Mouse (Mus musculus): ENCODE data around the gene Gtpbp8. TPM values are rescaled to one million over a fixed set of nuclear protein-coding genes. Genes with fewer than 3 reads are reported as not detected.
A peak's percentile ranks its signal among the peaks of the same experiment; 100 is the strongest.

Gtpbp8 gene
- polyA plus RNA-seq (2012; rRNA removed), result 4.2 and 6.5 TPM in 2 replicates

DNA sequence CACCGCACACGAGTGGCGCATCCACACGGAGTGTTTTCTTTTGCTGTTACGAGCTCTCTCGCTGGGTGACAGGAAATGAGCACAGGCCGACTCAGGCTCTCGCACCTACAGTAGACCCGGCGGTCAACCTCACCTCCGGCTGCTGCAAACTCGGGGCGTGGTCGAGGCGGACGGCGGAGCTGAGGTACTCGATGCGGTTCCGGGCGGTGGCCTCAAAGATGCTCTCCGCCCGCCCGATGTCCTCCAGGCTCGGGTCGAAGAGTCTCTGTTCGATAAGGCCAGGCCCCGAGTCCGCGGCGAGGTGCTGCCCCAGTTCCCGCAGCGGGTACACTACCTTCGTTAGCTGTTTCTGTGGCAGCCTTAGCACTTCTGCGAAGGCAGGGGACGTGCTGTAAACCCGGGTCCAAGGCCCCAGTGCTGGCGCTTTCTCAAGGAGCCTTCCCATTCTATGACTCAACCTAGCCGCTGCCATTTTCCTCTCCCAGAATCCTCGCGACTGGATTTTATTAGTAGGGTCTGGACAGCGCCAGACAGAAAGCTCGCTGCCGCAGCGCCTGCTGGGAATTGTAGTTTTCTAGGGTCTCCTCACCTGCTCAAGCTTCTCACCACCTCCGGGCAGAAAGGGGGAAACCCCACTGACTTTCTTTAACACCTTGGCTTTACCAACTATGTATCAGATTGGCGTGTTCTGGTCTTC is at the start of gene Gtpbp8:
TSS of gene Gtpbp8 (minus strand) at position 498 of the 697 bp plus-strand sequence.
- Histone ChIP-seq H3K4me3 (replicated peaks; ENCODE audit: extremely low read depth, low read depth, low read length) (peak within 1 kb of the TSS; percentile 97), H3K4me1 (ENCODE audit: control insufficient read depth, insufficient read depth, low read length) (peaks cover 2% of the 10 kb centered on the region)
- peak; percentile 84 for DNase-seq
- TF ChIP-seq CTCF (IDR thresholded peaks at IDR 0.05; ENCODE audit: insufficient read depth, low read length) (no peak), POLR2A (IDR thresholded peaks at IDR 0.05; ENCODE audit: borderline replicate concordance, extremely low read depth, low read depth, low read length) (peak; percentile 47; the same call in 1 of the 2 replicates)
- under 1% methylated on average over 47 of the region's 47 CpGs for WGBS

DNA sequence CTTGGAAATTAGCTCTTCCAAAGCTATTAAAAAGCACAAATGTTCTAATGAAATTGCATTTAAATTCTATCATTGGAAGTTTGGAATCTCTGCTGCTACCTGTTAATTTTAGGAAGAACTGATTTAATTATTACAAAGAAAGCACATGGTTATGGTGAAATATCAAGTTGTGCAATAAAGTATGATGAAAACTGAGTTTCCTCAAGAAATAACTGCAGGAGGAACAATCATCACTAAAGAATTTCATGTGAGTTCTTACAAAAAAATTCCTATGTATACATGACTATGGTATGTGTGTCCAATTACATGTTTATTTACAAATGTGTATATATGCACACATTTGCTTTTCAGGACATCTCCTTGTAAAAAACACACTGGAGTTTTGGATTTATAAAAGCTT is 48.3 kb upstream of the Gtpbp8 start:
- Histone ChIP-seq H3K4me3 (replicated peaks; ENCODE audit: extremely low read depth, low read depth, low read length) (no peak overlapping the region), H3K4me1 (ENCODE audit: control insufficient read depth, insufficient read depth, low read length) (no peaks in the 10 kb centered on the region)
- TF ChIP-seq POLR2A (IDR thresholded peaks at IDR 0.05; ENCODE audit: borderline replicate concordance, extremely low read depth, low read depth, low read length) (no peak), CTCF (IDR thresholded peaks at IDR 0.05; ENCODE audit: insufficient read depth, low read length) (no peak)
- DNase-seq, result no peak

GRCm38 (mm10) chr16:44786934-44787333 is 40.8 kb upstream of the Gtpbp8 start:
- no peak for DNase-seq
- no peak overlapping the region for H3K4me3 ChIP-seq (replicated peaks; ENCODE audit: extremely low read depth, low read depth, low read length)
- WGBS, result 92% methylated on average over 1 of the region's 1 CpGs
- H3K4me1 ChIP-seq (ENCODE audit: control insufficient read depth, insufficient read depth, low read length), result no peaks in the 10 kb centered on the region
- TF ChIP-seq CTCF (IDR thresholded peaks at IDR 0.05; ENCODE audit: insufficient read depth, low read length) (no peak), POLR2A (IDR thresholded peaks at IDR 0.05; ENCODE audit: borderline replicate concordance, extremely low read depth, low read depth, low read length) (no peak)

- no peaks in the 10 kb centered on the region for H3K4me1 ChIP-seq (ENCODE audit: control insufficient read depth, insufficient read depth, low read length)
- DNase-seq, result no peak
- no peak overlapping the region for H3K4me3 ChIP-seq (replicated peaks; ENCODE audit: extremely low read depth, low read depth, low read length)
- WGBS, result 75% methylated on average over 4 of the region's 4 CpGs
- TF ChIP-seq POLR2A (IDR thresholded peaks at IDR 0.05; ENCODE audit: borderline replicate concordance, extremely low read depth, low read depth, low read length) (no peak), CTCF (IDR thresholded peaks at IDR 0.05; ENCODE audit: insufficient read depth, low read length) (no peak)
Observed at GRCm38 (mm10) chr16:44780751-44781150, 34.6 kb upstream of the Gtpbp8 start.

GRCm38 (mm10) chr16:44779494-44779893 is 33.3 kb upstream of the Gtpbp8 start:
- DNase-seq, result no peak
- Histone ChIP-seq H3K4me1 (ENCODE audit: control insufficient read depth, insufficient read depth, low read length) (no peaks in the 10 kb centered on the region), H3K4me3 (replicated peaks; ENCODE audit: extremely low read depth, low read depth, low read length) (no peak overlapping the region)
- WGBS, result 83% methylated on average over 5 of the region's 5 CpGs
- TF ChIP-seq POLR2A (IDR thresholded peaks at IDR 0.05; ENCODE audit: borderline replicate concordance, extremely low read depth, low read depth, low read length), result no peak
- no peak for TF ChIP-seq CTCF (IDR thresholded peaks at IDR 0.05; ENCODE audit: insufficient read depth, low read length)

- WGBS, result 30% methylated on average over 17 of the region's 17 CpGs
- H3K4me3 ChIP-seq (replicated peaks; ENCODE audit: extremely low read depth, low read depth, low read length), result peak overlapping the region; percentile 42
Observed at GRCm38 (mm10) chr16:44778538-44779147, 32.5 kb upstream of the Gtpbp8 start.

GRCm38 (mm10) chr16:44774201-44774600 is 28.0 kb upstream of the Gtpbp8 start:
- Histone ChIP-seq H3K4me1 (ENCODE audit: control insufficient read depth, insufficient read depth, low read length) (no peaks in the 10 kb centered on the region), H3K4me3 (replicated peaks; ENCODE audit: extremely low read depth, low read depth, low read length) (no peak overlapping the region)
- TF ChIP-seq CTCF (IDR thresholded peaks at IDR 0.05; ENCODE audit: insufficient read depth, low read length) (no peak), POLR2A (IDR thresholded peaks at IDR 0.05; ENCODE audit: borderline replicate concordance, extremely low read depth, low read depth, low read length) (no peak)
- 90% methylated on average over 6 of the region's 6 CpGs for WGBS
- no peak for DNase-seq

More at GRCm38 (mm10) chr16:44778538-44779147, 32.5 kb upstream of the Gtpbp8 start:
- no peak for DNase-seq
- no peak for TF ChIP-seq CTCF (IDR thresholded peaks at IDR 0.05; ENCODE audit: insufficient read depth, low read length)
- no peak for TF ChIP-seq POLR2A (IDR thresholded peaks at IDR 0.05; ENCODE audit: borderline replicate concordance, extremely low read depth, low read depth, low read length)
- H3K4me1 ChIP-seq (ENCODE audit: control insufficient read depth, insufficient read depth, low read length), result no peaks in the 10 kb centered on the region

DNA sequence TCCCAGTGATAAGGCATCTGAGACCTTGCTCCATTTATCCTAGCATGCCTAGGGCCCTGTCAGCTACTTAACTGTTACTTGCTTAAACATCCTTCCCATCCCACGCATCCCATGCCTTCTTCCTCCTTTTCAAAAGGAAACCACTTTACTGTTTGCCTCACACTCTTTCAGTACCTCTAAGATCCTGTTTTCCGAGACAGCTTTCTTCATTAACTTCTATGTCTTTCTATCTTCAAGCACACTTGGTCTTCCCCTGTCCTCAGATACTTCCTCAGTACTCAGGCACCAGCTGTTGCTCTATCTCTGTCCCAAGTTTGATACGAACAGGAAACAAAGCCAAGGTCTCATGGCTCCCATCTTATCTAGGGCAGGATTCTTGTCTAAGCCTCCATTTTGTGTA is 27.5 kb upstream of the Gtpbp8 start:
- DNase-seq, result no peak
- H3K4me1 ChIP-seq (ENCODE audit: control insufficient read depth, insufficient read depth, low read length), result no peaks in the 10 kb centered on the region
- WGBS, result 67% methylated on average over 3 of the region's 3 CpGs
- TF ChIP-seq CTCF (IDR thresholded peaks at IDR 0.05; ENCODE audit: insufficient read depth, low read length), result no peak
- no peak for TF ChIP-seq POLR2A (IDR thresholded peaks at IDR 0.05; ENCODE audit: borderline replicate concordance, extremely low read depth, low read depth, low read length)
- H3K4me3 ChIP-seq (replicated peaks; ENCODE audit: extremely low read depth, low read depth, low read length), result no peak overlapping the region

- Histone ChIP-seq H3K4me1 (ENCODE audit: control insufficient read depth, insufficient read depth, low read length) (no peaks in the 10 kb centered on the region), H3K4me3 (replicated peaks; ENCODE audit: extremely low read depth, low read depth, low read length) (no peak overlapping the region)
- TF ChIP-seq CTCF (IDR thresholded peaks at IDR 0.05; ENCODE audit: insufficient read depth, low read length), result no peak
- TF ChIP-seq POLR2A (IDR thresholded peaks at IDR 0.05; ENCODE audit: borderline replicate concordance, extremely low read depth, low read depth, low read length), result no peak
- WGBS, result 66% methylated on average over 6 of the region's 6 CpGs
- DNase-seq, result no peak
Observed at GRCm38 (mm10) chr16:44772577-44772976, 26.4 kb upstream of the Gtpbp8 start.

- WGBS, result 40% methylated on average over 2 of the region's 2 CpGs
- peak; percentile 40; the same call in 1 of the 2 replicates for TF ChIP-seq CTCF (IDR thresholded peaks at IDR 0.05; ENCODE audit: insufficient read depth, low read length)
- TF ChIP-seq POLR2A (IDR thresholded peaks at IDR 0.05; ENCODE audit: borderline replicate concordance, extremely low read depth, low read depth, low read length), result no peak
- DNase-seq, result no peak
- H3K4me3 ChIP-seq (replicated peaks; ENCODE audit: extremely low read depth, low read depth, low read length), result no peak overlapping the region
- no peaks in the 10 kb centered on the region for H3K4me1 ChIP-seq (ENCODE audit: control insufficient read depth, insufficient read depth, low read length)
Observed at GRCm38 (mm10) chr16:44767967-44768366, 21.8 kb upstream of the Gtpbp8 start.

Data from lung, adult 2 months (tissue).